Mouse (Mus musculus) ES-Bruce4 (cell line): ENCODE measurements around the gene Kif5a. TPM values are rescaled to one million over a fixed set of nuclear protein-coding genes. Genes with fewer than 3 reads are reported as not detected.

Source experiments
- H3K27ac ChIP-seq: 2 replicates; pipeline ENCODE4 v1.5.1; 2012; ENCODE audit warnings: low read length, inconsistent platforms; ENCODE audit not compliant: insufficient read depth
- H3K27me3 ChIP-seq: 2 replicates; pipeline ENCODE4 v1.6.1; 2012; ENCODE audit warnings: mild to moderate bottlenecking, low read length, inconsistent platforms; ENCODE audit not compliant: control insufficient read depth, poor library complexity, insufficient read depth, severe bottlenecking
- H3K36me3 ChIP-seq: 2 replicates; pipeline ENCODE4 v1.6.1; 2012; ENCODE audit warnings: inconsistent platforms, mild to moderate bottlenecking, low read length, moderate library complexity; ENCODE audit not compliant: control insufficient read depth, poor library complexity, insufficient read depth, severe bottlenecking
- H3K4me1 ChIP-seq: one replicate; pipeline ENCODE4 v1.8.1; 2011; ENCODE audit warnings: low read length; ENCODE audit not compliant: control insufficient read depth, insufficient read depth
- H3K4me3 ChIP-seq: 2 replicates; pipeline ENCODE4 v1.5.1; 2011; ENCODE audit warnings: low read depth, mild to moderate bottlenecking, low read length
- H3K9ac ChIP-seq: 2 replicates; pipeline ENCODE4 v1.6.1; 2012; ENCODE audit warnings: low read depth, mild to moderate bottlenecking, inconsistent platforms; ENCODE audit not compliant: poor library complexity, severe bottlenecking
- H3K9me3 ChIP-seq: replicated peaks from 2 replicates; pipeline ENCODE4 v1.6.1; 2012; ENCODE audit warnings: mild to moderate bottlenecking, low read length, inconsistent platforms; ENCODE audit not compliant: control insufficient read depth, poor library complexity, insufficient read depth, severe bottlenecking
- CTCF ChIP-seq: IDR thresholded peaks from one replicate; pipeline ENCODE4 v1.8.1; 2011; ENCODE audit warnings: low read depth, low read length
- EP300 ChIP-seq: IDR thresholded peaks from 2 replicates; pipeline ENCODE4 v1.6.1; 2011; ENCODE audit warnings: low read depth, low read length; ENCODE audit not compliant: insufficient read depth
- POLR2A ChIP-seq: IDR thresholded peaks from one replicate; pipeline ENCODE4 v1.8.1; 2011; ENCODE audit warnings: low read length; ENCODE audit not compliant: insufficient read depth
- polyA plus RNA-seq: library from polyadenylated mRNA; stranded (reverse); fragments of >200 nt; gene quantifications from 2 replicates; pipeline ENCODE4 v1.2.4, GENCODE M21; 2011; ENCODE audit warnings: low read depth; ENCODE audit not compliant: missing spikeins, insufficient read depth, insufficient read length

The Kif5a gene
- polyA plus RNA-seq, 1 experiment: 7.3 TPM

DNA sequence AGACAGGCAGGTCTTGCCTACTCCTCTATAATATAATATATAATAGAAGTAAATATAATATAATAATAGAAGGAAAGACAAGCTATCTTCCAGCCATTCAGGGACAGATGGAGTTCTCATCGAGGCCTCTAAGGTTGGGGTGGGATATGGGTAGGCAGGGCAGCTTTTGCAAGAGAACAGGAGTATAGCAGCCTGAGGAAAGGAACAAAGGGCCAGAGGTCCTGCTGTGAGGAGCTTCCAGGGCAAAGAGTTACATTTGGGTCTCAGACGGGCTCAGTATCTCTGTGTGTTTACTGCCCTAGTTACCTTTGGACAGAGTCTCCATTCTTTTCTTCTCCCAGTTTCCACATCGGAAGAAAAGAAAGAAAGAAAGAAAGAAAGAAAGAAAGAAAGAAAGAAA is 483 bp upstream of the Kif5a start:
- TF ChIP-seq POLR2A: no peak
- no peak for TF ChIP-seq CTCF
- no peak for TF ChIP-seq EP300

DNA sequence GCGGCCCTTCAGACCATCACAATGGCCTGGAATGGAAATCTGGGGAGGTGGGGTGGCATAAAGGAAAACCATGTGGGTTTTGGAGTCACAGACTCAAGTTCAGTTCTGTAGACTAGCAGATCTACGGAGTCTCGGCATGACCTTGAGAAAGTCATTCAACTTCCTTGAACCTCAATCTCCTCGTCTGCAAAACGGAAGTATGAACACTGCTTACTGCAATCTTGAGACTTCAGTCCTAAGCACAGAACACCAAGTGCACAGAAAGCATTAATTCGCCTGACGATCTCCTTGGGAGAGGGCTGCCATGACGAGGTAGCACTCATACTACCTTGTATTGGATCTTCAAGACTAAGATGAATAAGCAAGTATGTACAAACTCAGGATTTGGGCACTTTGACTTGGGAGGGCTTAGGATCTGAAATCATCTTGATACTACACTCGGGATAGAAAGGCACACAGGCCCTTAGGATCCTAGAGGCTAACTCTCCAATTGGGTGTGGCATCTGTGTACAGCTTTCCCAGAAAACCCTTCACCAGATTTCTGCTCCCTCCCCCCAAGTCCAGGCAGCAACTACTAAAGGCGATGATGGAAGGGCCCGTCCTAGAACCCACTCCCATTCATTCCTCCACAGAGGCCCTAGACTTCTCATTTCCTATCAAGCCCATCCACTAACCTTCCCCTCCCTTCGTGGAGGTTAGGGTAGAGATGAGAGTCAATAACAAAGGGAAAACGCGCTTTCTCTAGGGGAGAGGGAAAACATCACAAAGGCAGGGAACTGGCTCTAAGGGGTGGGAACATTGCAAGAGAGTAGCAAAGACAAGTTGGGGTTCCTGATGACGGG is 1.2 kb downstream of the Kif5a start:
- Histone ChIP-seq H3K4me3 (peak overlapping the region; percentile 88; the same call in 1 of the 2 replicates), H3K9ac (no peak overlapping the region)

More for the DNA sequence above, 483 bp upstream of the Kif5a start:
- Histone ChIP-seq H3K27me3 (no peaks in the 10 kb centered on the region), H3K9ac (no peak overlapping the region), H3K27ac (0 out of 2 replicates have a peak overlapping the region, but pooled peaks have one; percentile 26), H3K36me3 (no peaks in the 10 kb centered on the region), H3K4me3 (no peak overlapping the region), H3K9me3 (no peaks in the 10 kb centered on the region), H3K4me1 (peaks cover 6% of the 10 kb centered on the region)

DNA sequence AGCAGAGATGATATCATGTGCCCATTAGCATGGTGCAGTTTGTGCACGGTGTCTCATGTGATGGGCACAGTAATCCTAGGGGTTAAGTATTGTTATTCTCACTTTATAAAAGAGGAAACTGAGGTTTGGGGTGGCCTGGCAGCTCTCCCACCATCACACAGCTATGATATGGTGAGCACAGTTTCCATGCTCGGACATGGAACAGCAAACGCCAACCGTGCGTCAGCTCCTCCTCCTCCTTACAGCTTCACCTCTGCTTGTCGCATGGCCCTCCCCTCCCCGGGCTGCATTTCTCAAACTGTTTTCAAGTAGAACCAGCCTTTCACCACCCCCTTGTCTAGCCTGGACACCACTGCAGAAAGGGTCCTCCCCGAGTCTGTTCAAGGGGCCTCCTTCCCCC is 4.7 kb downstream of the Kif5a start:
- Histone ChIP-seq H3K4me3 (no peak overlapping the region), H3K27me3 (no peaks in the 10 kb centered on the region), H3K27ac (no peak overlapping the region), H3K9ac (no peak overlapping the region), H3K36me3 (no peaks in the 10 kb centered on the region), H3K9me3 (no peaks in the 10 kb centered on the region), H3K4me1 (peaks cover 4% of the 10 kb centered on the region)
- TF ChIP-seq EP300 (no peak), CTCF (no peak), POLR2A (no peak)

More for the DNA sequence above, 1.2 kb downstream of the Kif5a start:
- peak overlapping the region; percentile 45; the same call in 1 of the 2 replicates for H3K27ac ChIP-seq
- H3K27me3 ChIP-seq: no peaks in the 10 kb centered on the region
- H3K9me3 ChIP-seq: no peaks in the 10 kb centered on the region
- H3K4me1 ChIP-seq: peaks cover 6% of the 10 kb centered on the region
- H3K36me3 ChIP-seq: no peaks in the 10 kb centered on the region
- TF ChIP-seq CTCF: no peak
- TF ChIP-seq POLR2A: no peak

DNA sequence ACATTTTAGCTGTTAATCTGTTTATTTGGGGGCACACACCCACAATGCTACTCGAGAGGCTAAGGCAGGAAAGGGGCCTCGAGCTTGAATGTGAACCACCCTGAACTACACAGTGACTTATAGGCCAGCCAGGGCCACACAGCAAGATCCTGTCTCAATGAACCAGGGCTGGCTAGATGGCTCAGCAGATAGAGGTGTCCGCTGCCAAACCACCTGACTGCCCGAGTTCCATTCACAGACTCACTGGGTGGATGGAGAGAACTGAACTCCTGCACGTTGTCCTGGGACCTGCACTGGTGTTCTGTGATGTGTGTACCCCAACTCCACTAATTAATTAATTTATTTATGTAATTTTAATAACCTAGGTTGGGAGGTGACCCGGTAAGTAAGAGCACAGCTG is 5.4 kb downstream of the Kif5a start:
- TF ChIP-seq CTCF: no peak
- TF ChIP-seq POLR2A: no peak
- no peak for TF ChIP-seq EP300
- Histone ChIP-seq H3K4me3 (no peak overlapping the region), H3K4me1 (peaks cover 4% of the 10 kb centered on the region), H3K36me3 (no peaks in the 10 kb centered on the region), H3K9me3 (no peaks in the 10 kb centered on the region), H3K9ac (no peak overlapping the region), H3K27me3 (no peaks in the 10 kb centered on the region), H3K27ac (no peak overlapping the region)

DNA sequence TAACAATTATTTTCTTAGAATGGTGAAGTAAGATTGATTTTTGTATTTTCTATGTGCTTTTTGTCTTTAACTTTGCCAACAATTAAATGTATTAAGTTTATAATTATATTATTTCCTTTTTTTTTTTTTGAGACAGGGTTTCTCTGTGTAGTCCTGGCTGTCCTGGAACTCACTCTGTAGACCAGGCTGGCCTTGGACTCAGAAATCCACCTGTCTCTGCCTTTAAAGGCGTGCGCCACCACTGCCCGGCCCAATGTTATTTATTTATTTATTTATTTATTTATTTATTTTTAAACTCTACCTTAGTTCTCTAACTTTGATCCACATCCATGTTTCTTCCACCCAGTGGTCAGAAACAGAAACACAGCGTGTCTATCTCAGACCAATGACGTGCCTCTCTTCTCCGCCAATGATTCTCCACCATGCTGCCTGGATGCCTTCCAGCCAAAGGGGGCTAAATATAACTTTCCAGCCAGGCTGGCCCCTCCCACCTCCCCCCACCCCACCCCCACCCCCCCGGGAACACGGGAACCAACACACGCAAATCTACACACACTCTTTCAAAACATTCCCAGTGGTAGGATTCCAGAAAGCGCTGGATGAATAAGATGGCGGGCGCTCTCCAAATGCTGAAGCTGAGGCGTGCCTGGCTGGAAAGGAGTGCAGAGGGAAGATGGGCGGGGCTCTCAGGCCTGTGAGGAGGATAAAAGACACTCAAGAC is 7.4 kb downstream of the Kif5a start:
- TF ChIP-seq EP300 (no peak), POLR2A (no peak), CTCF (no peak)
- Histone ChIP-seq H3K27me3 (no peaks in the 10 kb centered on the region), H3K9me3 (no peaks in the 10 kb centered on the region), H3K36me3 (no peaks in the 10 kb centered on the region), H3K4me3 (no peak overlapping the region), H3K9ac (no peak overlapping the region), H3K27ac (no peak overlapping the region), H3K4me1 (peaks cover 4% of the 10 kb centered on the region)

DNA sequence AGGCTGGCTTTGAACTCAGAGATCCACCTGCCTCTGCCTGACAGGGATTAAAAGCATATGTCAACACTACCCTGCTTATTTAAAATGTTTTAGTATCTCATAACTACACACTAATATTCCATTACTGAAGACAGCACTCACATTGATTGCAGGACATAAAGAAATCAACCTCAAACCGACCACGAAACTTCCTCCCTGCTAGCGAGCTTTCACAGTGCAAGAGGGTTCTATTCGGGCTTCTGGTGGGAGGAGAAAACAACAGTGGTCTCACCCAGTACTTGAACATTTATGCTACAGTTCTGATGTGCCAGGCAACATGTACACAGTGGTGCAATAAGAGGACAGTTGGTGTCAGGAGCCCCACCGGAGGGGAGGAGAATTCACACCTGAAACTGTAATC is 12.3 kb downstream of the Kif5a start:
- Histone ChIP-seq H3K36me3 (no peaks in the 10 kb centered on the region), H3K27me3 (no peaks in the 10 kb centered on the region), H3K9ac (no peak overlapping the region), H3K4me1 (peaks cover 4% of the 10 kb centered on the region), H3K4me3 (no peak overlapping the region), H3K27ac (no peak overlapping the region), H3K9me3 (no peaks in the 10 kb centered on the region)
- TF ChIP-seq POLR2A (no peak), EP300 (no peak), CTCF (no peak)
